ENCODE assay signal across 8 mouse cellular contexts in genomic region chr11:36911406-36911805, GRCm38 (mm10).
DNase-seq lines count a peak whose midpoint lies in the region; ATAC-seq and TF ChIP-seq lines count a peak whose summit lies in the region.

No protein-coding gene starts in this region.

- no peaks in the 10 kb centered on the region for H3K27me3 ChIP-seq in cerebellum, adult 2 months (ENCODE audit: control insufficient read depth, insufficient read depth, low read length)

- no peak overlapping the region for H3K27ac ChIP-seq in cerebellum, adult 2 months (ENCODE audit: insufficient read depth, low read length)

- no peak for ATAC-seq in cerebellum, adult (ENCODE audit: insufficient number of reproducible peaks, low FRiP score, low TSS enrichment)
- no peak for ATAC-seq in activated CD4-positive, CD25-positive, alpha-beta regulatory T cell, adult 4 months

- TF ChIP-seq CTCF in cerebellum, adult 2 months (IDR thresholded peaks at IDR 0.05; ENCODE audit: borderline replicate concordance, insufficient read depth, low read depth, low read length): peak; percentile 44; the same call in 1 of the 2 replicates

- H3K4me3 ChIP-seq in cerebellum, adult 2 months (replicated peaks; ENCODE audit: insufficient read depth, low read depth, low read length): no peak overlapping the region

- H3K4me1 ChIP-seq in cerebellum, adult 2 months (ENCODE audit: control insufficient read depth, insufficient read depth, low read length): no peaks in the 10 kb centered on the region

- 74% methylated on average over 4 of the region's 4 CpGs for WGBS in cerebellum, adult 2 months

- DNase-seq in cerebellum, adult 2 months: no peak
- peak; percentile 26 to 41 for DNase-seq in layer of hippocampus, postnatal 10 days (ENCODE audit: low spot score in 2 of 2)
- no peak for DNase-seq in layer of hippocampus, postnatal 36 days
- peak; percentile 50 for DNase-seq in ZHBTc4 (ENCODE audit: low read depth, low spot score)
- DNase-seq in kidney, postnatal 14 days: peak; percentile 14
- no peak for DNase-seq in thymus, adult 18-20 months

- TF ChIP-seq POLR2A in cerebellum, adult 2 months (IDR thresholded peaks at IDR 0.05; ENCODE audit: borderline replicate concordance, insufficient read depth, low read length): no peak

Comparison
In these comparisons a context has a peak if more than half of its experiments do, and no peak if none do; other contexts are left out.
1. DNase-seq: peak in layer of hippocampus, postnatal 10 days (2 of 2), ZHBTc4 (single experiment) and kidney, postnatal 14 days (single experiment); none in cerebellum, adult 2 months (0 of 2), layer of hippocampus, postnatal 36 days (0 of 2) and thymus, adult 18-20 months (0 of 2).